Mouse (Mus musculus) T-helper 1 cell (primary cell): Measurements from ENCODE around the gene Cln6.
"Not testable (repeated sequence)": the region's sequence is repeated elsewhere in the genome, so short reads cannot be mapped to it uniquely, and the experiment has no call there.

ENCODE experiments used
- in situ Hi-C: fragments of 300-600 bp; cut with MboI, MseI; formaldehyde crosslinking; loops from one replicate; pipeline ENCODE4 v1.15.1; 2025; ENCODE audit warnings: high pct_unique_total_duplicates

Gene Cln6

DNA sequence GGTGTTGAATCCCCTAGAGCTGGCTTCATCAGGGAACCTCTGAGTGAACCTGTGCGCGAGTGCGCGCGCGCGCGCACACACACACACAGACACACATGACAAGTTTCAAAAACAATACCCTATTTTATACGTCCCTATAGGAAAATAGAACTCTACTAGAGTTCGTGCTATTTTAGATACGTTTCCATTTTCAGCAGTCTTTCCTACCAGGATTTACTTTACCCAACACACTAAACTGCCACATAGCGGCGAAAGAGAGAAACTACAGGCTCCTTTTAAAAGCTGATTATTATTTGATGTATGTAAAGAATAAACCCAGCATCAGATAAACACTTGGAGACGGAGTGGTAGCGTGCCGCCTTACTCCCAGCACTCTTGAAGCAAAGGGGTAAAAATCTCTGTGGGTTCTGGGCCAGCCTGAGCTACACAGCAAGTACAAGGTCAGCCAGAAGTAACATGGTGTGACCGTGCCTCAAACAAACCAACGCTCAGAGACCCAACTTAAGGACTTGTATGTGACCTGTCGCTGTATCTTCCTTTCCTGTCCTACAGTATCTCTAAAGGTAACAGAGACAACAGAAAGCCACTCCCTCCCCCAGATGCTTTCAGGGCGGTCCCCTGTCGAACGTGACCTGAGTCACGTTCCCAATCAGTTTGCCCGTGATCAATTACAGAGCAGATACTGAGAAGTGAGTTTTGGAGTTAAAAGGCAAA is 10.5 kb upstream of the Cln6 start:
- in situ Hi-C loops = no loop called here

DNA sequence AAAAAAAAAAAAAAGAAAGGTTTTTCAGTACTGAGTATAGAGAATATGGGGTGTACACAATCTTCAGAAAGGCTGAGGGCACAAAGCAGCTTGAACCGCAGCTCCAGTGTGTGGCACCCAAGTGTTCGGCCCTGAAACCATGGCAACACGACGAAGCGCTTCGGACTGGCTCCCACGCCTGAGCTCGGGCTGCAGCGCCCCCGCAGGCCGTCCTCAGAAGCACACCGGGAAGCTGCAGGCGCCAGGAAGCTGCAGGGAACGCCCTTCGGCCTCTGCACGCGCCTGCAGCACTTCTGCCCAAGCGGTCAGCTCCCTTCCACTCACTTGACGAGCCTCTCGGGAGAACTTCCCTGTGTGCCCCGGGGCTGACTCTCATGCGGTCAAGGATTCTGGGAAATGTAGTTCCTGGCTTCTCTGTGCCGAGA is 9.9 kb upstream of the Cln6 start:
- in situ Hi-C loops = no loop called here

DNA sequence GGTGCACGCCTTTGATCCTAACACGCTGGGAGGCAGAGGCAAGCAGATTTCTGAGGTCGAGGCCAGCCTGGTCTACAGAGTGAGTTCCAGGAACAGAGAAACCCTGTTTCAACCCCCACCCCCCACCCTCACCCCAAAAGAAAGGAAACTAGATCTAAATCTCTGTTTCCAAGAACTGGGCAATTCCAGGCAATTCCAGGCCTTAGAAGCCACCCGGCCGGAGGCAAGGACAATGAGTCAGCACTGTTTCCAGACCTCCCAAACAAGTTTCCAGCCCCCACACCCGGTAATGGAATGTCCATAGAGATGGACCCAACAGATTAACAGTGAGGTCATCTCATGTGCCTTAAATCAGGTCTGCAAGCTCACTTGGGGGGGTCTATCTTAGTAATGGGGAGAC is 8.7 kb upstream of the Cln6 start:
- in situ Hi-C loops = no loop called here

DNA sequence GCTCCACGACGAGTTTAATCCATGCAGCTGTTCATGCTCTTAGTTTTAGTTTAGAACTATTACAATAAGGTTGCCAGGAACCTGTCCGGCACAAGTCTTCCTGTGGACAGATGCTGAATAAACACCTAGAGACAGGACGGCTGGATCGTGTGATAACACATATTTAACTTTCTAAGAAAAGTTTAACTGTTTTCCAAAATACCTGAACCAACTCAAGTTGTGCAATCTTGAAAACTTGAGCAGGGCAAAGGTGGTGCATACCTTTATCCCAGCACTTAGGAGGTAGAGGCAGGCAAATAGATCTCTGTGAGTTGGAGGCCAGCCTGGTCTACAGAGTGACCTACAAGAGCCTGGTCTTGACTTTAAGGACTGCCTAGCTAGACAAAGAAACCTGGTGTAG is 3.7 kb upstream of the Cln6 start:
- in situ Hi-C loops = no loop called here

DNA sequence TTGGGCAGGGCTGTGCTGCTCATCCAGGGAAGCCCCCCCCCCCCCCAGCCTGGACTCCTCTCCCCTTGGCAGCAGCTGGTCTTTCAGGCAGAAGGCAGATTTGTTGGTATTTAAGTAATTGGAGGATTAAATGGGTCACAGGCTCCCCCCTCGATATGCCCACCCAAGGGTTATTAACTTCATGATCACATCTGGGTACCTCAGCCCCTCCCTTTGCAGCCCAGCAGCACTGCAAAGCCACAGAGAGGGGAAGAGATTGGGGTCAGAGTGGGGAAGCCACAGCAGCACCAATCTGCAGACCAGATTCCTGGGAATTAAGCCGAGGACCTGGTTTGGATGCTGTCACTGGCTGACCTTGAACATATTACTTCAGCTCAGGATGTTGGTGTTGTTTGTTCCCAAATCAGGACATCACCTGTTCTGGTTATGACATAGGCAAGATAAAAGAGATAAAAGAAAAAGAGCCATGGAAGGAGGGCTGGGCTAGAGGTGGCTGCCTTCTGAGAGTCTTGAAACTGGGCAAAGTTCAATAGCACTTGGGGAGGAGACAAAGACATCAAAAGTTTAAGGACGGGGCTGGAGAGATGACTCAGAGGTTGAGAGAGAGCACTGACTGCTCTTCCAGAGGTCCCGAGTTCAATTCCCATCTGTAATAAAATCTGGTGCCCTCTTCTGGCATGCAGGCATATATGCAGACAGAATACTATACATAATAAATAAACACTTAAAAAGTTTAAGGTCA is 2.7 kb upstream of the Cln6 start:
- in situ Hi-C loops = no loop called here

DNA sequence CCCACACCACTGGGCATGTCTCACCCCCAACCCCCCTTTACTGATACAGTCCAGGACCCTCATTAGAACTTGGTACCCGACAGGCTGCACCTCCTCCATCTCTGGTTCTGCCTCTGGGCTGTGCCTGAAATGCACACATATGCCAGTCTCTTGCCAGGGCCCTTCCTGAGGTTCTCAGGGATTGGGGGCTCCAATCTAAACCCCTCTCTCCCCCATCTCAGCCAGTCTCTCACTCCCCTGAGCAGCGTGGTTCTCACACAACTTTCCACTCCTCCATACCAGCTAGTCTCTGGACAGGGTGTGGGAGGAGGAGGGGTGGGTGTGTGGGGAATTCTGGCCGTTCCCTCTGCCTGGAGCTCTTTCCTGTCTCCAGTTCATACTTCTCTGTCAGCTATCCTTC is 974 bp upstream of the Cln6 start:
- in situ Hi-C loops = no loop called here

DNA sequence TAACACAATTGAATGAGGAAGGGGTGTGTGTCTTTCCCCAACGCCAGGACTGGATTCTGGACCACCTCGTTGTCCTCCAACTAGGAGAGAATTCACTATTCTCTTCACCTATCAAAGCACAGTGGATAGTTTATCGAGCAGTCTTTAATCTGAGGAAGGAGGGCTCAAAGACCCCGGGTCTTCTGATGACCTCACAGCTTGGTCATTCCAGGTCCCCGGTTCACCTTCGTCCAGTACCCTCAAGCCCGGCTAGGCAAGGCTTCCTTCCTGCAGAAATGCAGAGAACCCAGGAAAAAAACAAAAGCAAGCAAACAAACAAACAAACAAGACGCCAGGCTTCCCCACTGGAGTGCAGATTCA is 459 bp upstream of the Cln6 start:
- in situ Hi-C loops = no loop called here

DNA sequence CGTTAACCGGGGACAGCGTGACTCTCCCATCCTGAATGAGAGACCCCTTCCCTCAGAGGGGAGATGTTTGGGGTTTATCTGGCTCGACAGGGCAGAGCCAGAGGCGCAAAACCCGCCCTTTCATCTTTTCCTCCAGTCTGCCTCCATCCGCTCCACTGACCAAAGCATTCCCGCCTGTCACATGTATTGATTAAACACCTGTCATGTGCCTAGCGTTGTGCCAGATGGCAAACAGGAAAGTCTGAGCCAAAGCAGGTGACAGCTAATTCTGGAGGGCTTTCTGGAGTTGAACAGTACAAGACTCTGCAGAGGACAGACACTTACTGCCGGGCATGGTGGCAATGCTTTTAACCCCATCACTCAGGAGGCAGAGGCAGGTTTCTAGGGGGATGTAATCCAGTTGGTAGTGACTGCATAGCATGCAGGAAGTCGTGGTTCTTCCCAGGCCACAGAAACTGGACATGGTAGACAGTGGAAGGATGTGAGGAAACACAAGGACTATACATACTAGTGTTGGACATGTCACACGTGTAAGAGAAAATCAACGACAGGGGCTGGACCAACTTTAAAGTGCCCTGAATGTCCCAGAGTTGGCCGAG is 686 bp downstream of the Cln6 start:
- in situ Hi-C loops = no loop called here

DNA sequence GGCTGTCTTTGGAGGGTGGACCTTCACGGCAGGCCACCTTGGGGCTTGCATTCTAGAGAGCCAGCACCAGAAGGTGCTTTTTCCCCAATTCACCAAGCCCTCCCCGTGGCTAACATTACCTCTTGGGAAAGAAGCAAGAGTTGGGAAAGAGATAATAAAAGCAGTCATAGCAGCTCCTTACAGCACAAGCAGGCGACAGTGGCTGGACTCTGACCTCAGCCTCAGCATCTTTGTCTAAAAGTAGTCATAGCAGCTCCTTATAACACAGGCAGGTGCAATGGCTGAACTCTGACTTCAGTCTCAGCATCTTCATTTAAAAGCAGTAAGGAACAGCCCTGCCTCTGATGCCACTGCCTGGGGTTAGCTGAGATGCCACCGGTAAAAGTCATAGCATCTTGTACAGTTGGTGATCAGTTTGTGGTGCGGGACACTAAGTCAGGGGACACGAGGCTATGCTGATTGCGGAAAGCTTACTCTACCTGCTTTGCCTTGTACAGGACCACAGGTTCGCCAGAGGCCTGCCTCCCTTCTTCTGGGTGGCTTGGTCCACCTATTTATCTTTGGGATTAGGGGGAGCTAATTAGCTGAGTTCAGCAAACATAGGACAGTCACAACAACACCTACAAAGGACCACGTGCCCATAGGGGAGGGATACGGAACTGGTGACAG is 4.9 kb downstream of the Cln6 start:
- in situ Hi-C loops = no loop called here

DNA sequence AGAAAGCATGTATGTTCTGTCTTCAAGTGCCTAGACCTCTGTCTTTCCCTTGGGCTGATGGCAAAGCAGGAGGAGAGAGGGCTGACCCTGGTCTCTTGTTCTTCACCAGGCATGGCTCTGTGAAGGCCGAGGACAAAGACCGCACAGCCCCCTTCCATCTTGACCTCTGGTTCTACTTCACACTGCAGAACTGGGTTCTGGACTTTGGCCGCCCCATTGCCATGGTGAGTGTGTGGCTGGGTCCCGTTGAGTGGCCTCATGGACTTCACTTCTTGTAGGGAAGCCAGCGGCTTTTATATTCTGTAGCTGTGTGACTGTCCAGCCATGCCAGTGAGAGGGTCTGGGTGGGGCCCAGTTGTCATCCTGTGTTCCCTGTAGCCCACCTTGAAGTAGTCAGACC is 5.9 kb downstream of the Cln6 start:
- in situ Hi-C loops = no loop called here

DNA sequence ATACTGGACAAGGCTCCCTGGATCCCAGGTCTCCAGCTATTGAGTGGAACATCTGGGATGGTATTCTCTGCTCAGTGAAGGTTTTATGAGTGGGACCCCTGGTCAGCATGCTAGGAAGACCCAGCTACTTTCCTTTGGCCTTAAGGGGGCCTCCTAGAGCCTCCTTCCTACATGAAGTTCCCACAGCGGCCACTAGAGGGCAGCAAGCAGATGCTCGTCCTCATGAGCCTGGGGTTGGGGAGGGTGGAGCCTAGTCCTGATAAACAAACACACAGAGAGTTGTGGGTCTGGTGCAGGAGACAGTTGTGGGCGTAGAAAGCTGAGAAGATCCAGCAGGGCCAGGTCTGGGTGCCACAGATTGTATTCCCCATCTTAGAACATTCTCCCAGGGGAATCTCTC is 9.1 kb downstream of the Cln6 start:
- in situ Hi-C loops = no loop called here

DNA sequence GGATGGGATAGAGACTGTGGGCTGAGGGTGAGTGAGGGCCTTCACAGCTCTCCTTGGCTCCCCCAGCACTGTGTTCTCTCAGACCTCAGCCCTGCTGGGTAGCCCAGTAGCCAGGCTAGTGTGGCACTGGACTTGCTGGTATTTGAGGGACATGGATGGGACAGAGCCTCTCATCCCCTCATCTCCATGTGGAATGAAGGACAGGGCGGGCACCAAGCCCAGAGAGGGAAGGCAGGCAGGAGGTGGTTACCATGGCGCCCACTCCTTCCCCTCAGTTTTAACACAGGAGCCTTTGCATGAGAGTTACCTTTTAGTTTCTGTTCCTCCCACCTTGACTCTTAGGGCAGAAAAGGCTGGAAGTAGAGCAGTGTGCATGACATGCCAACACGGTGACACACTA is 10.1 kb downstream of the Cln6 start:
- in situ Hi-C loops = no loop called here

DNA sequence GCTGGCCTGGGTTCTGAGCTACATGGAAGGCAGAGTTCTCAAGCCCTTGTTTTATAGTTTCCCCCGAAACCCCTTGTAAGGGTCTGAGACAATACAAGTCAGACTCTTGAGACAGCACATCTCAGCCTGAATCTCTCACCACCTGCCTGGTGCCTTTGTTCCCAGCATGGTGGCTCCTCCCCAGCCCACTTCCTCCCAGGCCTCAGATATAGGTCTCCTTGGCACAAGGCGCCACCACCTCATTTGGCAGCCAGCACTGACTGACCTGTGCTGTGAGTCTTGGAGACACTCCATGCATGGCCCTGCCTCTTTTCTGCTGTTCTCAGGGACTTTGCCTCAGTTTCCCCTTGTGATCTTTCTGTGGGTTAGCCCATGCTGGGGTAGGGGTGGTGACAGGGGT is 13.0 kb downstream of the Cln6 start:
- in situ Hi-C loops = loop anchor here (5.0 kb wide), 2 partner anchors 126 to 266 kb away; no protein-coding TSS in a partner anchor

DNA sequence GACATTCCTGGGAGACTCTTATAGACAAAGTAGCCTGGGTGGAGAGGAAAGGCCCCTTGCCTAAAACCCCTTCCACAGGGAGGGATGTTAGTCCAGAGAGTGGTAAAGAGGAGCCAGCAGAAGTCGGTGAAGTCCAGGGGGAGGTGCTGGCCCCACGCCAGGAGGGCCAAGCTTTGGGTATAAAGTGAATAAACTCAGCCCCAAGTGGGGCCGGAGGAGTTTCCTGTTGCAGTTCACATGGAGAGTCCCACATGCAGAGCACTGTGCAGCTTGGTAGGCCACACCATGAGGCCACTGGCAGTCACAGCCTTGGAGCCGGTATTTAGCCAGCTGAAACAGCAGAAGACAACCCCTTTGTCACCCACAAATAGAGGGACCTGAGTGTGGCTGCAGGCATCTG is 15.9 kb downstream of the Cln6 start:
- in situ Hi-C loops = loop anchor here (5.0 kb wide), 2 partner anchors 123 to 263 kb away; no protein-coding TSS in a partner anchor

DNA sequence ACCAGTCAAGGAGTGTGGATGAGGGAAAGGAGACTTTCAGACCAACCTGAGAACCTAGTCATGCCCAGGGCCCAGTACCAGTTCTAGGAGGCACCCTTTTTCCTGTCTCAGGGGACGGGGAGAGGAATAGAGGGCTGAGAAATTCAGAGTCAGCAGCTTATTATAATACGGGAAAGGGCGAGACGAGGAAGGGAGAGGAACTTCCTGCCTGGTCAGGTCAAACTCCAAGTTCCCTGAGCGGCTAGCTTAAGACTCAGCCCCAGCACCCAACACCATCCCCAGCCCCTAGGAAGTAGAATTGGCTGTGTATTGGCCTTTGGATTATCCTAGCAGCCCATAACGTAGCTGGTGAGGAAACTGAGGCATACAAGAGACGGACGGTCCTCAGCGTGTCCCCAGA is 18.6 kb downstream of the Cln6 start:
- in situ Hi-C loops = no loop called here

DNA sequence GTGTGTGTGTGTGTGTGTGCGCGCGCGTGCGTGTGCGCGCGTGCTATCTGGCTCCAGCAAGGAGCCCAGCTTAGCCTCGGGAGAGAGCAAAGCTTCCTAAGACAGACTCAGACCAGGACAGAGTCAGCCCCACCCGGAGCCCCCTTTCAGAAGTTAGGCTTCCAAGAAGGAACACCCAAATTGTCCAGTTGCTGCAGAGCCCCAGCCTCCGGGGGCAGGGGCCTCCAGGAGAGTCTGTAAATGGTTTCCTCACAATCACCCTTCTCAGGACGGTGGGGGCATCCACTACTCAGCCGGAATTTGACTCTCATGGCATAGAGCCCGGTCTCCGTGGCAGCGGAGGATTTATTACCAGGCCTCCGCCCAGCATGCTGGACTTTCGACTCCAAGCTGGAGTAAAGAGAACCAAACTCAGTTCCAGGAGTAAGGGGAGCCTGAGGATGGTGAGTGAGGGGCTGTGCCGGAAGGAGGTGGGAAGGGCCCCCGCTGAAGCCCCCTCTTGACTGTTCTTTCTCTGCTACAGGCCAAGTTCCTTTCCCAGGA is 19.2 kb downstream of the Cln6 start, which contains the start of gene Calml4:
Gene Calml4 (plus strand): TSS at position 362 of the 543 bp plus-strand sequence.
- in situ Hi-C loops = no loop called here

DNA sequence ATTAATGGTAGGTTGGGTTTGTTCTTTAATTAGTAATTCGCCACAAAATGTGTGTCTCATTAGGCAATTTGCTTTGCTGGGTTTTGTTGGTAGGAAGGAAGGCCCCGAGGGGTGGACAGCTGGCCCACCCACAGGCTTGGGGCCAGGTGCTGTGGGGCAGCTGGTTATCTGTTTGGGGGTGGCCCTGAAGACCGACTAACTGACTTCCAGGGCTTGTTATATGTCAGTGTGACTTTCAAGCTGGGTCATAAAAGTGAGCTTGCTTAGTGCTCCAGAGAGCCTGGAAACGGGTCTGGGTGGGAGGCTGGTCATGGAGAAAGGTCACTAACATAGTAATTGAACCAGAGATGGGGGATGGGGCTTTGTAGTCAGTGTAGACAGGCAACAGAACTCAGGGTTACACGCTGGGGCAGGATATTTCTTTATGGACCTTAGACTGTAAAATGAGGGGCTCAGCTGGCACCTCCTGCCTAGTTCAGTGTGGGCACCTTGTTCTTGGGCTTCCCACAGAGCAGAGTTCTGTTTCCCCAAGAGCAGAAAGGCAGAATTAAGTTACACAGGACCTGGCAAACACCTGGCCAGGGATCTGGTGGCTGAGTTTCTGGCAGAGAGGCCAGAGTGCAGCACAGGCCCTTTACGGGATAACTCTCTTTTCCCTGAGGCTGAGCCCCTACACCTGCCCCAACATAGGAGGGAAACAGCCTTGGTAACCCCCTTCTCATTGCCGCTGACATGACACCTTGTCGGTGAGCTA is 19.9 kb downstream of the Cln6 start:
- in situ Hi-C loops = no loop called here

DNA sequence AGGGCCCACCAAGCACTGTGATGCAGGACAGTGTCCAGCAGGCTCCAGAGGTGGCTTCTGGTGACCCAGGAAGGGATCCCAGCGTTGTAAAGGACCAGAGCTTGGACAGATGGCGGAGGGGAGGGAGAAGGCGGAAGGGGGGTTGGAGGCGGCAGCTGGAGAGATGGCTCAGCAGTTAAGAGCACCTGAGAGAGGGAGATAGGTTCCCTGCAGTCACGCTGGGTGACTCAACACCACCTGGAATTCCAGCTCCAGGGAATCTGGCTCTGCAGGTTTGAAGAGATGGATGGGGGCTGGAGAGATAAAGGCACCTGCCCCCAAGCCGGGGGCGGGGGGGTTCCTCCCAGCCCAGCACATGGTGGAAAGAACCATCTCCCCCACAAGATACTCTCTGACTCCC is 21.5 kb downstream of the Cln6 start:
- in situ Hi-C loops = not testable (repeated sequence)

DNA sequence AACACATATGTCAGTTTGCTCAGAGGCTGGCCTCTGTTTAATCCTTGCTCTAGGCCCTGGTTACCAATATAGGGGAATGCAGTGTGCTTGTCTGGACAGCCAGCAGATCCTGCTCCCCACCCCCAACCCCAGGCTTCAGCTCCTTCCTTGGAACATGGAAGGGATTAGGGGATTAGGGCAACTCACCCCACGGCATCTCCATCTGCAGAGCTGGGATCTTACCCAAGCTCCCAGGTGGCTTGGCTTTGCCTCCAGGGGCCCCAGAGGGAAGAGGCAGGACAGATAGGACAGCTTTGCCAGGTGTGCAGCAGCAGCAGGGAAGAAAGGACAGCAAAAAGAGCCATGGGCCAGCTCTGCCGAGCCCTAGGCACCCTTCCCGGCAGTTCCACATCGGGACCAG is 22.3 kb downstream of the Cln6 start:
- in situ Hi-C loops = no loop called here

DNA sequence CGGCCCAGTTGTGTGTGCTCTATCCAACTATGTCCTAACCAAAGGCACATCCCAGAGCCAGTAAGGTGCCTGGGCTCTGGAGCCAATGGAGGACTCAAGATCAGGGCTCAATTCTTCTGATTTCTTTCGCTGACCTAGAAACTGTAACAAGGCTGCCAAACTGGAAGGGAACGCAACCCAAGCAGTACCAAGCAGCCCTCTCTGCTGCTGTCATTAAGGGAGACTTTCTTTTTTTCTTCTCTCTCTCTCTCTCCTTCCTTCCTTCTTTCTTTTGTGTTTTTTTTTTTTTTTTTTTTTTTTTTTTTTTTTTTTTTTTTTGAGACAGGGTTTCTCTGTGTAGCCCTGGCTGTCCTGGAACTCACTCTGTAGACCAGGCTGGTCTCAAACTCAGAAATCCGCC is 30.7 kb downstream of the Cln6 start:
- in situ Hi-C loops = not testable (repeated sequence)

DNA sequence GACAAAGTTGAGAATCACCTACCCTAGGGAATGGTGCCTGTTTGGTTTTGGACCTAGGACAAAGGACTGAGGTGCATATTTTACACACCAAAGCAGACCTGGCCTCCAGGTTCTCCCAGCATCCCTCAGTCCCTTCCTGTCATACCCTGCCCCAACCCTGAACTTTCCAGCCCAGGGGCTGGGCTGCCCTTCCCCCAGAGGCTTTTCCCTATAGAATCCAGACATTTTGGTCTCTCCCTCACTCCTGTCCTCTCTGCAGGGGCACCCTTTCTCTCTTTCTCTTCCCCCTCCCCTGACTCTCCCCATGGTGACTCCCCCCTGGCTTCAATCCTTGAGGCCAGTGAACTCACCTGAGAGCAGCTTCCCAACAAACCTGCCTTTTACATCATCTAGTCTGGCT is 32.1 kb downstream of the Cln6 start:
- in situ Hi-C loops = no loop called here
